Mouse (Mus musculus) embryonic facial prominence, embryonic 15.5 days (tissue): Measurements from ENCODE around the gene Mettl1. TPM values are rescaled to one million over a fixed set of nuclear protein-coding genes. Genes with fewer than 3 reads are reported as not detected.

ENCODE experiments used
- ATAC-seq: fragments of 200-750 bp; cut with Nextera tagmentation; 2 replicates; pipeline ENCODE4 v1.8.0; 2017; ENCODE audit warnings: low read depth, moderate TSS enrichment; ENCODE audit not compliant: insufficient number of reproducible peaks, low FRiP score, low TSS enrichment
- H3K27ac ChIP-seq: fragments of 300-500 bp; sonication (generic); replicated peaks from 2 replicates; pipeline ENCODE4 v1.5.1; 2015; ENCODE audit warnings: mild to moderate bottlenecking, inconsistent platforms
- H3K27me3 ChIP-seq: fragments of 300-500 bp; sonication (generic); 2 replicates; pipeline ENCODE4 v1.6.1; 2015; ENCODE audit warnings: inconsistent platforms
- H3K36me3 ChIP-seq: fragments of 300-500 bp; sonication (generic); 2 replicates; pipeline ENCODE4 v1.6.1; 2015; ENCODE audit warnings: mild to moderate bottlenecking, inconsistent platforms
- H3K4me1 ChIP-seq: fragments of 300-500 bp; sonication (generic); 2 replicates; pipeline ENCODE4 v1.6.1; 2015; ENCODE audit warnings: inconsistent platforms
- H3K4me2 ChIP-seq: fragments of 300-500 bp; sonication (generic); replicated peaks from 2 replicates; pipeline ENCODE4 v1.6.1; 2015; ENCODE audit warnings: mild to moderate bottlenecking, inconsistent platforms
- H3K4me3 ChIP-seq: fragments of 300-500 bp; sonication (generic); replicated peaks from 2 replicates; pipeline ENCODE4 v1.5.1; 2015; ENCODE audit warnings: mild to moderate bottlenecking, inconsistent platforms
- H3K9ac ChIP-seq: fragments of 300-500 bp; sonication (generic); 2 replicates; pipeline ENCODE4 v1.6.1; 2015; ENCODE audit warnings: inconsistent platforms
- H3K9me3 ChIP-seq: fragments of 300-500 bp; sonication (generic); replicated peaks from 2 replicates; pipeline ENCODE4 v1.6.1; 2016; ENCODE audit warnings: inconsistent platforms
- WGBS: fragments of 180-500 bp; shearing (Covaris S2); methylation state at CpG from one replicate; pipeline ENCODE4 v1.1.7; 2015; 5-methylcytosine and 5-hydroxymethylcytosine counted together
- polyA plus RNA-seq: library from polyadenylated mRNA; unstranded; fragments of >200 nt; fragmentation: Nextera tagmentation; extraction: Ambion mirVana; gene quantifications from 2 replicates; pipeline ENCODE4 v1.2.1, GENCODE M21; 2015

Mettl1 gene
- polyA plus RNA-seq, 1 experiment from 2014 or later, result 55.2 TPM

GRCm38 (mm10) chr10:127078001-127078676 is 36.9 kb downstream of the Mettl1 start:
- 6% methylated on average over 12 of the region's 12 CpGs for WGBS

GRCm38 (mm10) chr10:127078677-127079575 is 37.7 kb downstream of the Mettl1 start:
- H3K4me2 ChIP-seq, result peak overlapping the region; percentile 93
- peaks cover 45% of the 10 kb centered on the region for H3K4me1 ChIP-seq
- peaks cover 77% of the 10 kb centered on the region for H3K27me3 ChIP-seq
- WGBS, result 1% methylated on average over 41 of the region's 49 CpGs
- no peak overlapping the region for H3K27ac ChIP-seq
- no peaks in the 10 kb centered on the region for H3K9me3 ChIP-seq
- peak overlapping the region; percentile 24 for H3K9ac ChIP-seq
- no peak for ATAC-seq
- H3K36me3 ChIP-seq, result no peaks in the 10 kb centered on the region
- H3K4me3 ChIP-seq, result peak overlapping the region; percentile 57

More at GRCm38 (mm10) chr10:127078001-127078676, 36.9 kb downstream of the Mettl1 start:
- Histone ChIP-seq H3K4me2 (peak overlapping the region; percentile 93), H3K4me3 (peak overlapping the region; percentile 57), H3K27ac (no peak overlapping the region), H3K36me3 (no peaks in the 10 kb centered on the region), H3K4me1 (peaks cover 45% of the 10 kb centered on the region), H3K9ac (no peak overlapping the region), H3K9me3 (no peaks in the 10 kb centered on the region), H3K27me3 (peaks cover 72% of the 10 kb centered on the region)
- no peak for ATAC-seq

- WGBS, result 2% methylated on average over 70 of the region's 70 CpGs
- Histone ChIP-seq H3K4me1 (peaks cover 45% of the 10 kb centered on the region), H3K36me3 (no peaks in the 10 kb centered on the region), H3K4me3 (peak overlapping the region; percentile 57), H3K27ac (no peak overlapping the region), H3K9me3 (no peaks in the 10 kb centered on the region), H3K27me3 (peaks cover 83% of the 10 kb centered on the region), H3K4me2 (peak overlapping the region; percentile 93), H3K9ac (peak overlapping the region; percentile 24)
- no peak for ATAC-seq
Observed at GRCm38 (mm10) chr10:127079665-127080391, 38.6 kb downstream of the Mettl1 start.

- WGBS, result 3% methylated on average over 48 of the region's 48 CpGs
- no peak for ATAC-seq
- peaks cover 86% of the 10 kb centered on the region for H3K27me3 ChIP-seq
- H3K4me2 ChIP-seq, result peak overlapping the region; percentile 47
- peak overlapping the region; percentile 57 for H3K4me3 ChIP-seq
- peaks cover 45% of the 10 kb centered on the region for H3K4me1 ChIP-seq
- no peak overlapping the region for H3K27ac ChIP-seq
- no peaks in the 10 kb centered on the region for H3K9me3 ChIP-seq
- no peaks in the 10 kb centered on the region for H3K36me3 ChIP-seq
- H3K9ac ChIP-seq, result no peak overlapping the region
Observed at GRCm38 (mm10) chr10:127080901-127081780, 39.9 kb downstream of the Mettl1 start.

- H3K4me2 ChIP-seq, result peak overlapping the region; percentile 47; the same call in 1 of the 2 replicates
- no peaks in the 10 kb centered on the region for H3K9me3 ChIP-seq
- no peak overlapping the region for H3K27ac ChIP-seq
- no peak overlapping the region for H3K4me3 ChIP-seq
- peaks cover 45% of the 10 kb centered on the region for H3K4me1 ChIP-seq
- 27% methylated on average over 8 of the region's 8 CpGs for WGBS
- no peak for ATAC-seq
- peaks cover 83% of the 10 kb centered on the region for H3K27me3 ChIP-seq
- H3K9ac ChIP-seq, result no peak overlapping the region
- no peaks in the 10 kb centered on the region for H3K36me3 ChIP-seq
Observed at GRCm38 (mm10) chr10:127081996-127082620, 40.9 kb downstream of the Mettl1 start.

GRCm38 (mm10) chr10:127083292-127083914 is 42.2 kb downstream of the Mettl1 start:
- Histone ChIP-seq H3K36me3 (no peaks in the 10 kb centered on the region), H3K4me1 (peaks cover 37% of the 10 kb centered on the region), H3K9ac (no peak overlapping the region), H3K4me2 (no peak overlapping the region), H3K9me3 (no peaks in the 10 kb centered on the region), H3K4me3 (no peak overlapping the region), H3K27me3 (peaks cover 83% of the 10 kb centered on the region), H3K27ac (no peak overlapping the region)
- ATAC-seq, result no peak
- WGBS, result 30% methylated on average over 8 of the region's 8 CpGs

GRCm38 (mm10) chr10:127083915-127084306 is 42.7 kb downstream of the Mettl1 start:
- Histone ChIP-seq H3K4me3 (no peak overlapping the region), H3K4me2 (no peak overlapping the region), H3K36me3 (no peaks in the 10 kb centered on the region), H3K9ac (no peak overlapping the region), H3K9me3 (no peaks in the 10 kb centered on the region), H3K4me1 (peaks cover 34% of the 10 kb centered on the region), H3K27ac (no peak overlapping the region), H3K27me3 (peaks cover 84% of the 10 kb centered on the region)
- WGBS, result 31% methylated on average over 5 of the region's 5 CpGs
- no peak for ATAC-seq

GRCm38 (mm10) chr10:127085052-127085451 is 43.8 kb downstream of the Mettl1 start:
- WGBS, result 77% methylated on average over 9 of the region's 9 CpGs
- Histone ChIP-seq H3K4me3 (no peak overlapping the region), H3K9me3 (no peaks in the 10 kb centered on the region), H3K36me3 (no peaks in the 10 kb centered on the region), H3K9ac (no peak overlapping the region), H3K4me1 (peaks cover 22% of the 10 kb centered on the region), H3K27ac (no peak overlapping the region), H3K4me2 (no peak overlapping the region), H3K27me3 (peaks cover 84% of the 10 kb centered on the region)
- no peak for ATAC-seq

- Histone ChIP-seq H3K9ac (no peak overlapping the region), H3K27ac (no peak overlapping the region), H3K4me2 (no peak overlapping the region), H3K36me3 (no peaks in the 10 kb centered on the region), H3K4me1 (peaks cover 19% of the 10 kb centered on the region), H3K27me3 (peaks cover 84% of the 10 kb centered on the region), H3K4me3 (no peak overlapping the region), H3K9me3 (no peaks in the 10 kb centered on the region)
- no peak for ATAC-seq
- WGBS, result 70% methylated on average over 6 of the region's 6 CpGs
Observed at GRCm38 (mm10) chr10:127085633-127086032, 44.4 kb downstream of the Mettl1 start.
